Mouse (Mus musculus) erythroblast, embryonic 14.5 days (primary cell): Measurements from ENCODE around the gene T. TPM values are rescaled to one million over a fixed set of nuclear protein-coding genes. Genes with fewer than 3 reads are reported as not detected.
"Not testable (repeated sequence)": the region's sequence is repeated elsewhere in the genome, so short reads cannot be mapped to it uniquely, and the experiment has no call there.

Experiments
- H3K27me3 ChIP-seq: 2 replicates; pipeline ENCODE4 v1.6.1; 2012; ENCODE audit warnings: inconsistent platforms; ENCODE audit not compliant: control insufficient read depth
- H3K36me3 ChIP-seq: 2 replicates; pipeline ENCODE4 v1.6.1; 2012; ENCODE audit warnings: mild to moderate bottlenecking, inconsistent platforms; ENCODE audit not compliant: control insufficient read depth
- H3K4me1 ChIP-seq: 2 replicates; pipeline ENCODE4 v1.6.1; 2012; ENCODE audit warnings: inconsistent platforms; ENCODE audit not compliant: control insufficient read depth
- H3K4me3 ChIP-seq: replicated peaks from 2 replicates; pipeline ENCODE3; 2012; ENCODE audit warnings: moderate library complexity, mild to moderate bottlenecking, inconsistent platforms
- H3K9me3 ChIP-seq: 2 replicates; pipeline ENCODE4 v1.6.1; 2012; ENCODE audit warnings: low read length, inconsistent platforms, mixed read lengths; ENCODE audit not compliant: control insufficient read depth
- GATA1 ChIP-seq: IDR thresholded peaks from 2 replicates; pipeline ENCODE4 v1.6.1; 2012; ENCODE audit warnings: low read length, inconsistent platforms, mixed read lengths
- TAL1 ChIP-seq: IDR thresholded peaks from 3 replicates; pipeline ENCODE4 v1.6.1; 2012; ENCODE audit warnings: low read length, inconsistent platforms, mixed read lengths
- polyA plus RNA-seq: library from polyadenylated mRNA; stranded (reverse); fragments of >175 nt; gene quantifications from 2 replicates; pipeline ENCODE4 v1.2.3, GENCODE M21; 2012

T gene
- not detected in 2 replicates for polyA plus RNA-seq

- Histone ChIP-seq H3K4me3 (no peak within 1 kb of the TSS), H3K27me3 (peaks cover 80% of the 10 kb centered on the region), H3K9me3 (no peaks in the 10 kb centered on the region), H3K36me3 (no peaks in the 10 kb centered on the region), H3K4me1 (no peaks in the 10 kb centered on the region)
- TF ChIP-seq GATA1, result no peak
- TF ChIP-seq TAL1, result no peak
Observed at GRCm38 (mm10) chr17:8433978-8434960, at the start of gene T. Gene T (plus strand): TSS chr17:8434423.

- TF ChIP-seq GATA1, result no peak
- no peak for TF ChIP-seq TAL1
- H3K4me3 ChIP-seq, result no peak overlapping the region
Observed at GRCm38 (mm10) chr17:8385441-8385840, 48.8 kb upstream of the T start.

GRCm38 (mm10) chr17:8388463-8388862, 45.8 kb upstream of the T start:
- Histone ChIP-seq H3K4me3 (no peak overlapping the region), H3K9me3 (no peaks in the 10 kb centered on the region), H3K27me3 (peaks cover 32% of the 10 kb centered on the region), H3K36me3 (no peaks in the 10 kb centered on the region), H3K4me1 (no peaks in the 10 kb centered on the region)
- TF ChIP-seq GATA1 (no peak), TAL1 (no peak)

More at GRCm38 (mm10) chr17:8385441-8385840, 48.8 kb upstream of the T start:
- Histone ChIP-seq H3K9me3 (no peaks in the 10 kb centered on the region), H3K36me3 (no peaks in the 10 kb centered on the region), H3K27me3 (peaks cover 28% of the 10 kb centered on the region), H3K4me1 (no peaks in the 10 kb centered on the region)

GRCm38 (mm10) chr17:8388990-8389789, 45.0 kb upstream of the T start:
- no peak for TF ChIP-seq TAL1
- no peak for TF ChIP-seq GATA1
- H3K36me3 ChIP-seq, result no peaks in the 10 kb centered on the region
- H3K9me3 ChIP-seq, result no peaks in the 10 kb centered on the region
- peaks cover 32% of the 10 kb centered on the region for H3K27me3 ChIP-seq
- H3K4me1 ChIP-seq, result no peaks in the 10 kb centered on the region
- no peak overlapping the region for H3K4me3 ChIP-seq

- H3K27me3 ChIP-seq, result peaks cover 32% of the 10 kb centered on the region
- no peaks in the 10 kb centered on the region for H3K36me3 ChIP-seq
- H3K4me3 ChIP-seq, result no peak overlapping the region
- TF ChIP-seq GATA1 (no peak), TAL1 (no peak)
- no peaks in the 10 kb centered on the region for H3K4me1 ChIP-seq
- no peaks in the 10 kb centered on the region for H3K9me3 ChIP-seq
Observed at GRCm38 (mm10) chr17:8389790-8390095, 44.5 kb upstream of the T start.

- H3K36me3 ChIP-seq, result no peaks in the 10 kb centered on the region
- H3K4me3 ChIP-seq, result no peak overlapping the region
- no peaks in the 10 kb centered on the region for H3K9me3 ChIP-seq
- TF ChIP-seq GATA1, result no peak
- TF ChIP-seq TAL1, result no peak
- peaks cover 32% of the 10 kb centered on the region for H3K27me3 ChIP-seq
- no peaks in the 10 kb centered on the region for H3K4me1 ChIP-seq
Observed at GRCm38 (mm10) chr17:8390487-8390886, 43.7 kb upstream of the T start.

- Histone ChIP-seq H3K9me3 (no peaks in the 10 kb centered on the region), H3K36me3 (no peaks in the 10 kb centered on the region), H3K27me3 (peaks cover under 1% of the 10 kb centered on the region; the same call in 1 of the 2 replicates), H3K4me1 (no peaks in the 10 kb centered on the region), H3K4me3 (no peak overlapping the region)
- no peak for TF ChIP-seq GATA1
Observed at GRCm38 (mm10) chr17:8396371-8396770, 37.9 kb upstream of the T start.

GRCm38 (mm10) chr17:8397946-8398345, 36.3 kb upstream of the T start:
- no peak for TF ChIP-seq TAL1
- TF ChIP-seq GATA1, result no peak
- Histone ChIP-seq H3K36me3 (no peaks in the 10 kb centered on the region), H3K4me3 (no peak overlapping the region), H3K4me1 (no peaks in the 10 kb centered on the region), H3K27me3 (no peaks in the 10 kb centered on the region), H3K9me3 (no peaks in the 10 kb centered on the region)

- H3K27me3 ChIP-seq, H3K4me3 ChIP-seq, H3K36me3 ChIP-seq, H3K4me1 ChIP-seq, H3K9me3 ChIP-seq: not testable (repeated sequence)
Observed at GRCm38 (mm10) chr17:8403932-8404331, 30.3 kb upstream of the T start.
